Mouse (Mus musculus) midbrain, embryonic 14.5 days (tissue): ENCODE results near the gene Pawr. TPM values are rescaled to one million over a fixed set of nuclear protein-coding genes. Genes with fewer than 3 reads are reported as not detected.

ENCODE experiments used
- ATAC-seq: fragments of 200-750 bp; cut with Nextera tagmentation; 2 replicates; pipeline ENCODE4 v1.8.0; 2017; ENCODE audit warnings: moderate number of reproducible peaks, moderate library complexity; ENCODE audit not compliant: low FRiP score, low TSS enrichment
- DNase-seq: peaks from one replicate; pipeline ENCODE4 v3.0.0-alpha.2; 2015
- H3K27ac ChIP-seq: fragments of 300-500 bp; sonication (generic); replicated peaks from 2 replicates; pipeline ENCODE4 v1.5.1; 2014; ENCODE audit warnings: mild to moderate bottlenecking, low read depth, low read length, moderate library complexity
- H3K27me3 ChIP-seq: fragments of 300-500 bp; sonication (generic); 2 replicates; pipeline ENCODE4 v1.6.1; 2014; ENCODE audit warnings: low read length, control low read depth, mixed read lengths; ENCODE audit not compliant: control insufficient read depth, insufficient read depth
- H3K36me3 ChIP-seq: fragments of 300-500 bp; sonication (generic); 2 replicates; pipeline ENCODE4 v1.6.1; 2014; ENCODE audit warnings: low read length, control low read depth; ENCODE audit not compliant: control insufficient read depth, insufficient read depth
- H3K4me1 ChIP-seq: fragments of 300-500 bp; sonication (generic); 2 replicates; pipeline ENCODE4 v1.6.1; 2014; ENCODE audit warnings: mild to moderate bottlenecking, antibody characterized with exemption, low read length, control low read depth; ENCODE audit not compliant: control insufficient read depth, insufficient read depth
- H3K4me2 ChIP-seq: fragments of 300-500 bp; sonication (generic); 2 replicates; pipeline ENCODE4 v1.6.1; 2014; ENCODE audit warnings: mild to moderate bottlenecking, low read length, moderate library complexity
- H3K4me3 ChIP-seq: fragments of 300-500 bp; sonication (generic); replicated peaks from 2 replicates; pipeline ENCODE4 v1.5.1; 2014; ENCODE audit warnings: low read depth, low read length
- H3K9ac ChIP-seq: fragments of 300-500 bp; sonication (generic); replicated peaks from 2 replicates; pipeline ENCODE4 v1.6.1; 2014; ENCODE audit warnings: mild to moderate bottlenecking, low read length, moderate library complexity
- H3K9me3 ChIP-seq: fragments of 300-500 bp; sonication (generic); 2 replicates; pipeline ENCODE4 v1.6.1; 2016; ENCODE audit warnings: low read length, control low read depth, mixed read lengths; ENCODE audit not compliant: control insufficient read depth
- WGBS: fragments of 180-500 bp; shearing (Covaris S2); extraction: QIAGEN DNeasy Blood & Tissue Kit; methylation state at CpG from one replicate; pipeline ENCODE4 v1.1.7; 2014; 5-methylcytosine and 5-hydroxymethylcytosine counted together
- polyA plus RNA-seq: library from polyadenylated mRNA; unstranded; fragments of >200 nt; fragmentation: Nextera tagmentation; extraction: Ambion mirVana; gene quantifications from 2 replicates; pipeline ENCODE4 v1.2.1, GENCODE M21; 2014

Gene Pawr
- polyA plus RNA-seq, 1 experiment from 2014 or later: 2.7 TPM

DNA sequence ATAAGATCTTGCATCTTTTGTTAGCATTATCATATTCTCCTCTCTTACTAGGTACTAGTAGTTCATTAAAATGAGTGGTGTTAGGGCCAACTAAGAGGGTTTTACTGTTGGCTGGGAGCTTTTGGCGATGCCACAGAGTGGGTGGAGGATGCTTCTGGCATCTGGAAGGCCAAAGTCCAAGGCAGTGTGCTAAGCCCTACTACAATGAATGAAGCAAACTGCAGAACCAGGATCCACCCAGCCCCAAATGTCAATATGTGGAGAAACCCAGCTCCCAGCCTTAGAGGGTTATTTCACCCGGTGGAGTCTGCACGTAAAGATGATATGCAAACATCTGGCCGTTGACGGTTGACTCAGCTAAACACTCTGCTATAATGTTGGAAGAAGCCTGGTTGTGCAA, 2.1 kb upstream of the Pawr start:
- ATAC-seq: no peak
- Histone ChIP-seq H3K27ac (no peak overlapping the region), H3K27me3 (peaks cover 13% of the 10 kb centered on the region; the same call in 1 of the 2 replicates), H3K9me3 (no peaks in the 10 kb centered on the region), H3K4me1 (0 out of 2 replicates have a peak, but pooled peaks cover 4% of the 10 kb centered on the region), H3K9ac (no peak overlapping the region), H3K4me2 (no peak overlapping the region), H3K4me3 (no peak overlapping the region), H3K36me3 (no peaks in the 10 kb centered on the region)
- DNase-seq: no peak
- 86% methylated on average over 5 of the region's 5 CpGs for WGBS

DNA sequence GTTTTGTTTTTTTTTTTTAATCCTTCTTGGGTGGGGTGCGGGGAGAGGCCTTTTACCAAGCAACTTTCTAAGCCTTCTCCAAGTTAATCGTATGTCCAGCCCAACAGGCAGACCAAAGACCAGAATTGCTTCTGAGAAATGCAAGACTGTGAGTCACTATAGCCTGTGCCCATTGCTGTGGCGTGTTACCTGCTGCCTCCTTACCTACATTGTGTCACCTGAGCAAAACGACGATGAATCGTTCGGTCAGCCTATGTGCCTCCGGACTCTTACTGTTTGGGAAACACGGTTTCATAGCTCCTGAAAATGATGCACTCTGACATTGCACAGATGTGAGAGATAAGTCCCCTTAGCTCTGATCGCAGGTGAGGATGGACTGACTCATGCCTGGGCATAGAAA, 957 bp upstream of the Pawr start:
- WGBS: 8% methylated on average over 10 of the region's 10 CpGs
- no peak for ATAC-seq
- H3K36me3 ChIP-seq: no peaks in the 10 kb centered on the region
- H3K4me3 ChIP-seq: 0 out of 2 replicates have a peak overlapping the region, but pooled peaks have one; percentile 9
- no peak overlapping the region for H3K27ac ChIP-seq
- peak overlapping the region; percentile 98 for H3K4me2 ChIP-seq
- H3K9me3 ChIP-seq: no peaks in the 10 kb centered on the region
- H3K27me3 ChIP-seq: peaks cover 13% of the 10 kb centered on the region; the same call in 1 of the 2 replicates
- 0 out of 2 replicates have a peak, but pooled peaks cover 4% of the 10 kb centered on the region for H3K4me1 ChIP-seq
- H3K9ac ChIP-seq: no peak overlapping the region
- DNase-seq: no peak

DNA sequence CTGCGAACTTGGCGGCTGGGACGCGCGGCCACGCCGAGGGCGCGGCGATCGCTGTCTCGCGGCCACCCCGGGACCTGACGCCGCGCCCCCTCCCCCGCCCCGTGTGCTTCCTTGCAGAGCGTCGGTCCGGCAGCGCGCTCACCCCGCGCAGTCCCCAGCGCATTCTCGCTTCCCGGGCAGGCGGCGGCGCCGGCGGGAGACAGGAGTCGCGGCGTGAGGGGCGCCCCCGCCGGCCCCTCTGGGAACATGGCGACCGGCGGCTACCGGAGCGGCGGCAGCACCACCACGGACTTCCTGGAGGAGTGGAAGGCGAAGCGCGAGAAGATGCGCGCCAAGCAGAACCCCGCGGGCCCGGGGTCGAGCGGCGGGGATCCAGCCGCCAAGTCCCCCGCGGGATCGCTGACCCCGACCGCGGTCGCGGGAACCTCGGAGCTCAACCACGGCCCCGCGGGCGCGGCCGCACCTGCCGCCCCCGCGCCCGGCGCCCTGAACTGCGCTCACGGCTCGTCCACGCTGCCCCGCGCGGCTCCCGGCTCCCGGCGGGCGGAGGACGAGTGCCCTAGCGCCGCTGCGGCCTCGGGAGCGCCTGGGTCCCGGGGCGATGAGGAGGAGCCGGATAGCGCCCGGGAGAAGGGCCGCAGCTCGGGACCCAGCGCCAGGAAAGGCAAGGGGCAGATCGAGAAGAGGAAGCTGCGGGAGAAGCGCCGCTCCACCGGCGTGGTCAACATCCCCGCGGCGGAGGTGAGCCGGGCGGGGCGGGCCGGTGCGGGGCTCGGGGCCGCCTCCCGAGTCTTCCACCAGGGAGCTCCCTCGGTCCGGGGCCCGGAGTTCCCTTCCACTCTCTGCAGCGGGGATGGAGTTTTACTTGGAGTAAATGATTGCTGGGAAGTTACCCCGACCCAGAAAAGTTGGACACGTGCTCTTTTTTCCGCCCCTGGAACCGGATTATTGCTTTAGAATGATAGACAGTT, 935 bp downstream of the Pawr start:
- peak overlapping the region; percentile 56 for H3K9ac ChIP-seq
- peak overlapping the region; percentile 72 for H3K4me3 ChIP-seq
- no peaks in the 10 kb centered on the region for H3K36me3 ChIP-seq
- DNase-seq: peak; percentile 74
- WGBS: under 1% methylated on average over 127 of the region's 129 CpGs
- no peaks in the 10 kb centered on the region for H3K9me3 ChIP-seq
- peaks cover 13% of the 10 kb centered on the region; the same call in 1 of the 2 replicates for H3K27me3 ChIP-seq
- peak; percentile 70 for ATAC-seq
- 0 out of 2 replicates have a peak, but pooled peaks cover 4% of the 10 kb centered on the region for H3K4me1 ChIP-seq
- H3K27ac ChIP-seq: peak overlapping the region; percentile 37; the same call in 1 of the 2 replicates
- H3K4me2 ChIP-seq: peak overlapping the region; percentile 98

DNA sequence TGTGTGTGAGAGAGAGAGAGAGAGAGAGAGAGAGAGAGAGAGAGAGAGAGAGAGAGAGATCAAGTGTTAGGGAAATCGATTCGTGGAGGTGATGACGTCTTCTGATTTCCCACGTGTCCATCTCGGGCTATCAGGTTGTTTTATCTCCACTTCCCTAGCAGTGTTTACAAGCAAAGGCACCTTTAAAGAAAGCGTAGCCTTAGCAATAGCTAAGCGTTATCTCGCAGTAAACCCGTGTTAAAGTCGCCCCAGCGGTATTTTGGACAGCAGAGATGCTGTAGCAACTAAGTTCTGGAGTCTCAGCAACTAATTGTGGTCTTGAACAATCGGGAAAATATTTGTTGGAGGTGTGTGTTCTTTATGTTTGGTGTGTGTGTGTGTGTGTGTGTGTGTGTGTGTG, 1.7 kb downstream of the Pawr start:
- Histone ChIP-seq H3K36me3 (no peaks in the 10 kb centered on the region), H3K4me2 (peak overlapping the region; percentile 98), H3K9me3 (no peaks in the 10 kb centered on the region), H3K9ac (no peak overlapping the region), H3K4me1 (0 out of 2 replicates have a peak, but pooled peaks cover 4% of the 10 kb centered on the region), H3K27ac (no peak overlapping the region), H3K4me3 (peak overlapping the region; percentile 72), H3K27me3 (peaks cover 13% of the 10 kb centered on the region; the same call in 1 of the 2 replicates)
- WGBS: 4% methylated on average over 12 of the region's 12 CpGs
- ATAC-seq (no peak), DNase-seq (peak; percentile 47)

DNA sequence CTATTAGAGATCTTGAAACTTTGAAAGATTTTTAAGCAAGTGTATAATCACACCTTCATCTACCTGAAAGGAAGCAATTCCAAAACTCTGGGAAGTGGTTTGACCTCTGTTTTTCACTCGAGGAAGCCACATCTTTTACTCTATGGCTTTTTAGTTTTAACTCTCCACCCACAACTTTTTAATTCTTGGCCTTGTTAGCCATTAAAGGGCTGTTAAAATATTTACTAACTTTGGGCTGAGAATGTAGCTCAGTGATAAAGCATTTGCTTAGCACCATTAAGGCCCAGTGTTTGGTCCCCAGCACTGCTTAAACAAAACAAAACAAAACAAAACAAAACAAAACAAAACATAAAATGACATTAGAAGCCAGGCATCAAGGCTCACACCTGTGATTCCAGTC, 2.2 kb downstream of the Pawr start:
- Histone ChIP-seq H3K9me3 (no peaks in the 10 kb centered on the region), H3K36me3 (no peaks in the 10 kb centered on the region), H3K4me3 (0 out of 2 replicates have a peak overlapping the region, but pooled peaks have one; percentile 72), H3K27me3 (peaks cover 13% of the 10 kb centered on the region; the same call in 1 of the 2 replicates), H3K4me1 (0 out of 2 replicates have a peak, but pooled peaks cover 4% of the 10 kb centered on the region), H3K9ac (no peak overlapping the region), H3K4me2 (peak overlapping the region; percentile 98), H3K27ac (no peak overlapping the region)
- DNase-seq: no peak
- 38% methylated on average over 1 of the region's 1 CpGs for WGBS
- no peak for ATAC-seq

DNA sequence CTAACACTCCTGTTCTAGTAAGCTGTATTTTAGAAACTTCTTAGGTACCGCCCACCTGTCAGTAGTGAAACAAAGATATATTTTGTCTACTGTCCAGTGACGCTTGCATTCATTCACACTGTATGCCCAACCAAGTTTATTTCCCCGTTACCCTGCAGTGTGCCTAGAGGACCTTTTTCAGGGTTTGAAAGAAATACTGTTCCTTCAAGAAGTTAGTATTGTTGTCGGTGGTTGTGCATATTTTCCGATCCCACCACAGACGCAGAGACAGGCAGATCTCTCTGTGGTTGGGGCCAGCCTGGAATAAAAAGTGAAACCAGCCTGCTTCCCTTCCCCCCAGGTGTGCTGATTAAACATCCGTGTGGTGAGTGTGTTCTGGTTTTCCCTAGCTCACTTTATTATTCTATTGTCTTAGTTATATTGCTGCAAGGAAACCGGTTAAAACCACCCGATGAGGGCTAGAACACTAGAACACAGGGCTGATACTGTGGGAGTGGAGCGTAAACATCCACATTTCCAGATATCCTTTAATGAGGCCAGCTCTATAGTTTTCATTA, 3.9 kb downstream of the Pawr start:
- H3K27me3 ChIP-seq: peaks cover 12% of the 10 kb centered on the region; the same call in 1 of the 2 replicates
- no peak for DNase-seq
- H3K9me3 ChIP-seq: no peaks in the 10 kb centered on the region
- no peak overlapping the region for H3K27ac ChIP-seq
- no peak overlapping the region for H3K4me2 ChIP-seq
- no peaks in the 10 kb centered on the region for H3K36me3 ChIP-seq
- ATAC-seq: no peak
- 90% methylated on average over 10 of the region's 10 CpGs for WGBS
- H3K9ac ChIP-seq: no peak overlapping the region
- 0 out of 2 replicates have a peak, but pooled peaks cover 4% of the 10 kb centered on the region for H3K4me1 ChIP-seq
- H3K4me3 ChIP-seq: no peak overlapping the region

DNA sequence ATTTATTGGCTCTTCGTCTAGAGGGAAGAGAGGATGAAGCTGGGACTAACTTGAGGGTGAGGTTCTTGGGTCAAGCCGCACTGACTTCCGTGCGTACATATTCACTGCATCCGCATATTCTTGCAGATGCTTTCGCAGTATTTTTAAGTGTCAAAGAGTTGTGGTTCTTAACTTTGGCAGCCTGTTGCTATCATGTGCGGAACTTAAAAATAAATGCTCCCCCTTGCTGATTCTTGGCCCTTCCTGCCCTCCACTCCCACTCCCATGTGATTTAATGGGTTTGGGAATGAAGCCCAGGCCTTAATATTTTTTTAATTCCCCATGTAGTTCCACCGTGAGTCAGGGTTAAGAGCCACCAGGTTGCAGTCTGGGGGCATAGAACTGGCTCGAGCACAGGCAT, 4.7 kb downstream of the Pawr start:
- Histone ChIP-seq H3K36me3 (no peaks in the 10 kb centered on the region), H3K9ac (no peak overlapping the region), H3K4me3 (no peak overlapping the region), H3K9me3 (no peaks in the 10 kb centered on the region), H3K27me3 (peaks cover 5% of the 10 kb centered on the region; the same call in 1 of the 2 replicates), H3K4me2 (no peak overlapping the region), H3K4me1 (0 out of 2 replicates have a peak, but pooled peaks cover 4% of the 10 kb centered on the region), H3K27ac (no peak overlapping the region)
- ATAC-seq (no peak), DNase-seq (no peak)
- 90% methylated on average over 9 of the region's 9 CpGs for WGBS

DNA sequence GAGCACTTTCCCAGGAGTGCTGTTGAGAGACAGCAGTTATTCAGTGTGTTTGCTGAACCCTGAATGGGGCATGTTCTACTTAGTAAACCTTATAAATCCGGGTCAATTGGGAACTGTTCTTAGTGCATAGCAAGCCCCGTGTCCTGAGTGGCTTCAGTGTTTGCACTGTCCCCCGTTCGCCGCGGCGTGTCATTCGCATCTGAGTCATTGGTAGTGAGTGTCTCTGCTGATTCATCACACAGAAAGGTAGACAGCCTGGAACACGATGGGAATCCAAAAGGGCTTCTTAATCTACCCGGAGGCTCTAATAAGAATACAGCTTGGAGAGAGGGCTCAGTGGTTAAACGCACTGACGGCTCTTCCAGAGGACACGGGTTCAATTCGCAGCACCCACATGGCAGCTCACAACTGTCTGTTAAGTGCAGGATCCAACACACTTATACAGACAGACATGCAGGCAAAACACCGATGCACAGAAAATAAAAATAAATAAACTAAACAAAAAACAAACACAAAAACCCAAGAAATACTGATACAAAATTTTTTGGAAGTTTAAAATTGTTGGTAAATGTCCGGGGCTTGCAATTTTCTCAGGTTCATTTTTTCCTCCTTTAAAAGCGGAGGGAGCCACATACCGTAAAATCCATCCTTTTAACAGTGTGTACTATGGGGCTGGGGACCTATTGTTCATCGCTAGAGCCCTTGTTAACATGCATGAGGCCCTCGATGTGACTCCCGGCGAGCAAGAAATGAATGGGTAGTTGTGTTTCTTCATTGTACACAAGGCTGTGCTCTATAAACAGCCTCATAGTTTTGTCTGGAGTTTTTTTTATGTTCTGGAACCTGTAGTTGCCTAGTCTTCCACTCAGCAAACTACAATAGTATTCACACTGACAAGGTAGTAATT, 6.4 kb downstream of the Pawr start:
- ATAC-seq: 0 out of 2 replicates have a peak, but pooled peaks have one; percentile 11
- Histone ChIP-seq H3K4me1 (no peaks in the 10 kb centered on the region), H3K27me3 (no peaks in the 10 kb centered on the region), H3K4me3 (no peak overlapping the region), H3K27ac (no peak overlapping the region), H3K9me3 (no peaks in the 10 kb centered on the region), H3K4me2 (no peak overlapping the region), H3K36me3 (no peaks in the 10 kb centered on the region), H3K9ac (no peak overlapping the region)
- 31% methylated on average over 22 of the region's 22 CpGs for WGBS
- DNase-seq: peak; percentile 28
